Mouse (Mus musculus): ENCODE results near the gene Rps7. TPM values are rescaled to one million over a fixed set of nuclear protein-coding genes. Genes with fewer than 3 reads are reported as not detected.
A peak's percentile ranks its signal among the peaks of the same experiment; 100 is the strongest.

Gene Rps7
- polyA plus RNA-seq, 1 experiment: 895 TPM

DNA sequence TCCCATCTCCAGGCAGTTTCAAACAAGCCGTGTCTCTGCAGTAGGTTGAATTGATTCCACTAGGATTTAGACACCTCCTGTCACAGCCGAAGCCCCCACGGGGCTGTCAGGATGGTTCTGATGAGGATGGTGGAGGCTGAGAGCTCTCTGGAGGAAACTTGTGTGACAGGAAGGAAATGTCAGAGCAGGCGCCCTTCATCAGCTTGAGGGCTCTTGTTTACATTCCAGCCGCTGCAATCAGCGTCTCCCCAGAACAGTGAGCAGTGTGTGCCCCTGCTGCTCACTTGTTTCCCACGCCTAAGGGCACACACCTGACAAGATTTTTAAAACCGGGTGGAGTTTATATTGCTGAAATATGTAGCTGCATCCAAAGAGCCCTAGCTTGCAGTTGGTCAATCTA is 31.5 kb upstream of the Rps7 start:
- Histone ChIP-seq H3K36me3 (ENCODE audit: control insufficient read depth, insufficient read depth) (no peaks in the 10 kb centered on the region), H3K79me2 (ENCODE audit: control insufficient read depth, insufficient read depth) (no peaks in the 10 kb centered on the region), H3K4me3 (ENCODE audit: insufficient read depth, poor library complexity, severe bottlenecking) (no peak overlapping the region), H3ac (ENCODE audit: control insufficient read depth, insufficient read length, low read depth) (no peak overlapping the region), H3K27me3 (ENCODE audit: control insufficient read depth, insufficient read depth, insufficient read length) (no peaks in the 10 kb centered on the region), H3K79me3 (ENCODE audit: low read depth) (no peaks in the 10 kb centered on the region)
- TF ChIP-seq CEBPB (IDR thresholded peaks at IDR 0.05; ENCODE audit: low read depth) (no peak), FOSL1 (IDR thresholded peaks at IDR 0.05; ENCODE audit: insufficient read depth, low read length, poor library complexity, severe bottlenecking) (no peak), USF1 (IDR thresholded peaks at IDR 0.05; ENCODE audit: low read depth) (no peak), MAX (IDR thresholded peaks at IDR 0.05) (no peak), MYOG (IDR thresholded peaks at IDR 0.05; ENCODE audit: control insufficient read depth, extremely low read depth, insufficient read length) (no peak), MYOD1 (IDR thresholded peaks at IDR 0.05; ENCODE audit: control insufficient read depth, insufficient read length, low read depth) (no peak), CTCF (IDR thresholded peaks at IDR 0.05; ENCODE audit: control insufficient read depth, insufficient read depth, insufficient read length) (no peak)

DNA sequence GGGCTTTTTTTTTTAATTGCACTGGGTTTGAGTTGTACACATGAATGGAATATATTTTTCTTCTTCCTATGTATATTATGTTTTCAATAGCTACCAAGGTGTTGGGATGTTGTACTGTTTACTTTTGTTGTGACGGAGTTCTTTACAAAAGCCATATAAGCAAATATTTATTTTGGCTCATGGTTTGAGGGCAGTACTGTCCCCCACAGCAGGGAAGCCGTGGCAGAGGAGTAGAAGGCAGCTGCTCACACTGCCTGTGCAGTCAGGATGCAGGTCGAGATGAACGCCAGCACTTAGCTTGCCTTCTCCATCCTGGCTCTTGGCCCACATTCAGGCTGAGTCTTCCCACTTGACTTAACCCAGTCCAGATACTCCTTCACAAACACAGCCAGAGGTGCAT is 31.0 kb upstream of the Rps7 start:
- no peaks in the 10 kb centered on the region for H3K27me3 ChIP-seq (ENCODE audit: control insufficient read depth, insufficient read depth, insufficient read length)
- H3ac ChIP-seq (ENCODE audit: control insufficient read depth, insufficient read length, low read depth): no peak overlapping the region
- no peaks in the 10 kb centered on the region for H3K79me2 ChIP-seq (ENCODE audit: control insufficient read depth, insufficient read depth)
- no peak overlapping the region for H3K4me3 ChIP-seq (ENCODE audit: insufficient read depth, poor library complexity, severe bottlenecking)
- H3K36me3 ChIP-seq (ENCODE audit: control insufficient read depth, insufficient read depth): no peaks in the 10 kb centered on the region
- no peaks in the 10 kb centered on the region for H3K79me3 ChIP-seq (ENCODE audit: low read depth)
- no peak for TF ChIP-seq MYOG (IDR thresholded peaks at IDR 0.05; ENCODE audit: control insufficient read depth, extremely low read depth, insufficient read length)
- no peak for TF ChIP-seq USF1 (IDR thresholded peaks at IDR 0.05; ENCODE audit: low read depth)
- no peak for TF ChIP-seq FOSL1 (IDR thresholded peaks at IDR 0.05; ENCODE audit: insufficient read depth, low read length, poor library complexity, severe bottlenecking)
- no peak for TF ChIP-seq CTCF (IDR thresholded peaks at IDR 0.05; ENCODE audit: control insufficient read depth, insufficient read depth, insufficient read length)
- TF ChIP-seq MAX (IDR thresholded peaks at IDR 0.05): no peak
- TF ChIP-seq CEBPB (IDR thresholded peaks at IDR 0.05; ENCODE audit: low read depth): no peak
- no peak for TF ChIP-seq MYOD1 (IDR thresholded peaks at IDR 0.05; ENCODE audit: control insufficient read depth, insufficient read length, low read depth)

DNA sequence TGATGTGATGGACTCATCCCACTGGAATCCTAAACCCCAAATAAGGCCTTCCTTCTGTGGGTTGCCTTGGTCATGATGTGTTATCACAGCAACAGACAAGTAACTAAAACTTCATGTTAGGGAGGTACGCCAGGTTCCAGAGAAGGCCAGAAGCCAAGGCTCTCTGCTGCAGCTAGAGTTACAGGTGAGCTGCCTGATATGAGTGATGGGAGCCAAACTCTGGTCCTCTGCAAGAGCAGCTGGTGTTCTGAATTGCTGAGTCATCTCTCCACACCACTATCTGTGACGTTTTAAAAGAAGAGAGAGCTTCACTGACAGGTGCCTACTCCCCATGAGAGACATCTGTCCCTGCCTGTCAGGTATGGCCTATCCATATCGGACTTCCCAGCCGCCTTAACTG is 26.9 kb upstream of the Rps7 start:
- H3K79me2 ChIP-seq (ENCODE audit: control insufficient read depth, insufficient read depth): no peaks in the 10 kb centered on the region
- no peaks in the 10 kb centered on the region for H3K27me3 ChIP-seq (ENCODE audit: control insufficient read depth, insufficient read depth, insufficient read length)
- no peak overlapping the region for H3K4me3 ChIP-seq (ENCODE audit: insufficient read depth, poor library complexity, severe bottlenecking)
- H3ac ChIP-seq (ENCODE audit: control insufficient read depth, insufficient read length, low read depth): no peak overlapping the region
- TF ChIP-seq FOSL1 (IDR thresholded peaks at IDR 0.05; ENCODE audit: insufficient read depth, low read length, poor library complexity, severe bottlenecking) (no peak), CEBPB (IDR thresholded peaks at IDR 0.05; ENCODE audit: low read depth) (no peak), MAX (IDR thresholded peaks at IDR 0.05) (no peak), USF1 (IDR thresholded peaks at IDR 0.05; ENCODE audit: low read depth) (no peak), MYOG (IDR thresholded peaks at IDR 0.05; ENCODE audit: control insufficient read depth, extremely low read depth, insufficient read length) (no peak), MYOD1 (IDR thresholded peaks at IDR 0.05; ENCODE audit: control insufficient read depth, insufficient read length, low read depth) (no peak), CTCF (IDR thresholded peaks at IDR 0.05; ENCODE audit: control insufficient read depth, insufficient read depth, insufficient read length) (no peak)
- peaks cover 19% of the 10 kb centered on the region for H3K36me3 ChIP-seq (ENCODE audit: control insufficient read depth, insufficient read depth)
- no peaks in the 10 kb centered on the region for H3K79me3 ChIP-seq (ENCODE audit: low read depth)

DNA sequence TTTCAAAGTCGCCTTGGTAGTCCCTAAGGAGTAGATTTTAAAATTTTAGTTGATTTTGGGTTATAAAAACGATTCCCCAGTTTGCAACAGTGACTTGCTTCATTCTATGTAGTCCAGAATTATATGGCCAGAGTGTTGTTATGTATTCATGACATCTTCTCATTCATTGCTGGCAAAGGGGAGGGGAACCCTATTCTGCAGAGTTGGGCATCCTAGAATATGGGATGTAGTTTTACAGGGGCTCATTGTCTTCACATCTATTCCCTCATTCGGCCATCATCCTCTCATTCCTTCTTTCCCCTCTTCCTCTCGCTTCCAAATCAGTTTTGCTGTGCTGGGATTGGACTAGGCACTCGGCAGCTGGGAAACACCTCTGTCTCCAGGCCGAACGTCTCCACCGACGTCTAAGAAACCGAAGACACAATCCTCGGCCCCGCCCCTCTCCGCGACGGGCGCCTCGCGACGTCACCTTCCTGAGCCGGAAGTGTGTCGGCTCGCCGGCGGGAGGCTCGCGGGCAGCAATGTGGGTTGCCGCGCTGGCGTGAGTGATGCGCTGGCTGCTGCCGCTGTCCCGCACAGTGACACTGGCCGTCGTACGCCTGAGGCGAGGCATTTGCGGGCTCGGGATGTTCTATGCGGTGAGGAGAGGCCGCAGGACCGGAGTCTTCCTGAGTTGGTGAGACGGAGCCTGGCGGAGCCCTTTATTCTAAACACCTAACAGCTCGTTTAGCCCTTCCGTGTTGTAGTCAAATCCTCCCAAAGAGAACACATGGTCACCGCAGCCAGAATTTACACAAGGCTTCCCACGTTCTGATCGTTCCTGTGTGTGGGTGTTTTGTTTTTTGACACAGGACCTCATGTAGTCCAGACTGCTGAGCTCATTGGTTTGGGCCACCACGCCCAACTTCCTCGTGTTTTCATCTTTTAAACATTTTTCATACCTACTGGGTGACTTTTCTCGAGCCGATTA is 13.7 kb upstream of the Rps7 start, which contains the start of gene Rnaseh1:
Gene Rnaseh1 (plus strand): TSS at position 462 of the 970 bp plus-strand sequence.
- peaks cover 12% of the 10 kb centered on the region for H3K79me3 ChIP-seq (ENCODE audit: low read depth)
- peaks cover 5% of the 10 kb centered on the region for H3K27me3 ChIP-seq (ENCODE audit: control insufficient read depth, insufficient read depth, insufficient read length)
- peak within 1 kb of the TSS; percentile 83 for H3K4me3 ChIP-seq (ENCODE audit: insufficient read depth, poor library complexity, severe bottlenecking)
- H3ac ChIP-seq (ENCODE audit: control insufficient read depth, insufficient read length, low read depth): peak within 1 kb of the TSS; percentile 94
- peaks cover 22% of the 10 kb centered on the region for H3K36me3 ChIP-seq (ENCODE audit: control insufficient read depth, insufficient read depth)
- TF ChIP-seq MYOG (IDR thresholded peaks at IDR 0.05; ENCODE audit: control insufficient read depth, extremely low read depth, insufficient read length) (no peak), CTCF (IDR thresholded peaks at IDR 0.05; ENCODE audit: control insufficient read depth, insufficient read depth, insufficient read length) (no peak), CEBPB (IDR thresholded peaks at IDR 0.05; ENCODE audit: low read depth) (no peak), MAX (IDR thresholded peaks at IDR 0.05) (peak; percentile 47)
- H3K79me2 ChIP-seq (ENCODE audit: control insufficient read depth, insufficient read depth): peaks cover 28% of the 10 kb centered on the region

DNA sequence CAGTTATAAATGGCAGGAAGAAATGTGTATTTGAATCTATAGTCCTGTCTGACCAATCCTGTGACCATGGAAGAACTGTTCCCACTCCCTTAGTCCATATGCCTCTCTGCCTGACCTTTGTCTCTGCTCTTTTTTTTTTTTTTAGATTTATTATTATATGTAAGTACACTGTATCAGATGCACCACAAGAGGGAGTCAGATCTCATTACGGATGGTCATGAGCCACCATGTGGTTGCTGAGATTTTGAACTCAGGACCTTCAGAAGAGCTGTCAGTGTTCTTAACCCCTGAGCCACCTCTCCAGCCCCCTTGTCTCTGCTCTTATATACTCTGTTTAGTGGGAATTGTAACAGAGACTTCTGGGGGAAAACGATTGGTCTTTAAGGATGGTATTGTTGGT is 3.0 kb upstream of the Rps7 start:
- Histone ChIP-seq H3K79me3 (ENCODE audit: low read depth) (peaks cover 17% of the 10 kb centered on the region), H3ac (ENCODE audit: control insufficient read depth, insufficient read length, low read depth) (no peak overlapping the region), H3K36me3 (ENCODE audit: control insufficient read depth, insufficient read depth) (peaks cover 13% of the 10 kb centered on the region), H3K79me2 (ENCODE audit: control insufficient read depth, insufficient read depth) (peaks cover 19% of the 10 kb centered on the region), H3K27me3 (ENCODE audit: control insufficient read depth, insufficient read depth, insufficient read length) (no peaks in the 10 kb centered on the region), H3K4me3 (ENCODE audit: insufficient read depth, poor library complexity, severe bottlenecking) (no peak overlapping the region)
- TF ChIP-seq MYOG (IDR thresholded peaks at IDR 0.05; ENCODE audit: control insufficient read depth, extremely low read depth, insufficient read length): no peak

DNA sequence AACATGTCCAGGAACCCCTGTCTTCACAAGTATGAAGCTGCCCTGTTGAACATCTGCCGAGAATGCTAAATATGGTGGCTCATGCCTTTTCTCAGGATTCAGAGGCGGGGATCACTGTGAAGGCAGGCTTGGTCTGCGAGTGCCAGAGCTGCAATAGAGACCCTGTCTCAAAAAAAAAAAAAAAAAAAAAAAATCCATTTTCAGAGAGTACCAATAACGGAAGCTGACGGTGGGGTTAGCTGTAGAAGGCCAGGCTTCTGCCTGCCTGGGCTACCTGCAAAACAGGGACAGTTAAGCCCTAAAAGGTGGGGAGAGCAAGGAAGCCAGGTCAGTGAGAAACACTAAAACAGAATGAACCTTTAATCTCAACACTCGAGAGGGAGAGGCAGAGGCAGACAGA is 790 bp upstream of the Rps7 start:
- H3K79me3 ChIP-seq (ENCODE audit: low read depth): peaks cover 37% of the 10 kb centered on the region
- peak overlapping the region; percentile 61 for H3K4me3 ChIP-seq (ENCODE audit: insufficient read depth, poor library complexity, severe bottlenecking)
- no peak overlapping the region for H3ac ChIP-seq (ENCODE audit: control insufficient read depth, insufficient read length, low read depth)
- peaks cover 36% of the 10 kb centered on the region for H3K36me3 ChIP-seq (ENCODE audit: control insufficient read depth, insufficient read depth)
- no peak for TF ChIP-seq CEBPB (IDR thresholded peaks at IDR 0.05; ENCODE audit: low read depth)
- TF ChIP-seq USF1 (IDR thresholded peaks at IDR 0.05; ENCODE audit: low read depth): no peak
- TF ChIP-seq FOSL1 (IDR thresholded peaks at IDR 0.05; ENCODE audit: insufficient read depth, low read length, poor library complexity, severe bottlenecking): no peak
- no peak for TF ChIP-seq MYOG (IDR thresholded peaks at IDR 0.05; ENCODE audit: control insufficient read depth, extremely low read depth, insufficient read length)
- no peak for TF ChIP-seq MAX (IDR thresholded peaks at IDR 0.05)
- TF ChIP-seq MYOD1 (IDR thresholded peaks at IDR 0.05; ENCODE audit: control insufficient read depth, insufficient read length, low read depth): no peak
- TF ChIP-seq CTCF (IDR thresholded peaks at IDR 0.05; ENCODE audit: control insufficient read depth, insufficient read depth, insufficient read length): no peak
- peaks cover 42% of the 10 kb centered on the region for H3K79me2 ChIP-seq (ENCODE audit: control insufficient read depth, insufficient read depth)
- no peaks in the 10 kb centered on the region for H3K27me3 ChIP-seq (ENCODE audit: control insufficient read depth, insufficient read depth, insufficient read length)

Measured in C2C12 (cell line).